Mouse (Mus musculus): ENCODE data around the gene Zfp644.

The Zfp644 gene

DNA sequence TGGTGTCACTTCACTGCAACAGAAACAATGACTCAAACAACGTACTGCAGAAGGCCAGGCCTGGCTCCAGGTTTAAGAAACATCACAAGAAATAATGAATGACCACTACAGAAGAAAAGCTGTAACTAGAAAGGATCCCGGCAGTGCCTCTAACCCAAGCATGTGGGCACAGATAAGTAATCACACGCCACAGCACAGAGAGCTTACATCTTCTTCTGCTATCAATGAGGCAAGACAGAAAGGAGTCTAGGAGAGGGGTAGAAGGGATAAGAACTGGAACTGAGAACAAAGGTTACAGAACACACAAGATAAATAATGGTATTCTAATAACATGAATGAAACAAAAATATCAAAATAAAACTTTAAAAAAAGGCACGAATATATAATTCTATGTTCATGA lies 32.2 kb downstream of the Zfp644 start:
- no peak for DNase-seq (ENCODE audit: low spot score in 2 of 2)

DNA sequence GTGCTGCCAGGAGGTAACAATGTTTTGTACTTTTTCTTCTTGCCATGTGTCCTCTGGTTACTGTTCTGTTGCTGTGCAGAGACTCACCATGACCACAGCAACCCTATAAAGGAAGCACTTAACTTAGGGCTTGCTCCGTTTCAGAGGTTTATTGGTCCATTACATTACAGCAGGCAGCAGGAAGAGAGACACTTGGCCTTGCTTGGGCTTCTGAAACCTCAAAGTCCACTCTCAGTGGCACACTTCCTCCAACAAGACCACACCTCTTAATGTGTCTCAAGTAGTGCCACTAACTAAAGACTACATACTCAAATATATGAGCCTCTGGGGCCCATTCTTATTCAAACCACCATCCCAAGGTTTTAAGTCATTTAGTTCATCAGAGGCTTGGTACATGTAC lies 36.2 kb downstream of the Zfp644 start:
- DNase-seq (ENCODE audit: low spot score in 2 of 2) = no peak

DNA sequence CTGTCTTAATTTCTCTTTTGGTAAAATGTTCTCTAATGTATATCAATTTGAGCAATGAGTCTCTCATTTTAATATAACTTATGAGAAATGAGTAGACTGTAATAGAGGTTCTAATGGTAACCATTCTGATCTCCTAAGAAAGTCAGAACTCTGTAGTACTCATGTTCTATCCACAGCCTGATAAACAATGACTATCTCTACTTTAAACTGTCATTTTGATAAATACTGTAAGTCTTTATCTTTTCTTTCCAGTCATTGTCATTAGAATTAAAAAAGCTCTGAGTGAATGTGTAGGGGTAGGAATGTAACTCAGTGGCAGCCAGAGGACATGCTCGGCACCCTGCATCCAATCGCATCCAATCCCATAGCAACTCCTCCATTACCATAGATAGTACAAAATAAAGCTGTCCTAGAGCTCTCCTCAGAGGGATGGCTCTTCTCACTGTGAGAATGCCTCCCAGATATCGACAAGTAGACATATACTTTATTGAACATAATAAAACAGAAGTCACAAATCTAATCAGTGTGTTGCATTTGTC lies 44.2 kb downstream of the Zfp644 start:
- no peak for DNase-seq (ENCODE audit: low spot score in 2 of 2)

DNA sequence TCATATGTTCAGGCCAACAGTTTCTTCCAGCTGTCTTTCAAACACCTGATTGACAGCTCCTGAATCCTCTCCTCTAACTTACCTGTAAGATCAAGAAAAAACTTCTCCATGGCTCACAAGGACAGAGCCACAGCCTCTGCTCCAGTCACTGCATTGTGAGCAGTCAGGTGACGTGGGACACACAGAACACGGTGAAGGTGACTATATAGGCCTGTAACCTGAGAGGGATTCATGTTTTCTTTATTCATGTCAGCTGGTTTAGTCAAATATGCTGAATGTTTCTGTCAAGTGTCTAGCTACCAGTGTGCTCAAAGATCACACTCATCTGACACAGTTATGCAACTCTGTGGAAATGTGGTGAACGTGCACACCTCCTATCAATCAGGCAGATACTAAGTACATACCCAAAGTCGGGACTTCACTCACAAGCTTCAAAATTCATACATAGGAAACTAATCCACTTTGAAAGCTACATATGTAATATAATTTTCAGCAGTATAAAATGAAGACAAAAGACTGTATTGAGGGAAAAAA lies 44.8 kb downstream of the Zfp644 start:
- no peak for DNase-seq (ENCODE audit: low spot score in 2 of 2)

DNA sequence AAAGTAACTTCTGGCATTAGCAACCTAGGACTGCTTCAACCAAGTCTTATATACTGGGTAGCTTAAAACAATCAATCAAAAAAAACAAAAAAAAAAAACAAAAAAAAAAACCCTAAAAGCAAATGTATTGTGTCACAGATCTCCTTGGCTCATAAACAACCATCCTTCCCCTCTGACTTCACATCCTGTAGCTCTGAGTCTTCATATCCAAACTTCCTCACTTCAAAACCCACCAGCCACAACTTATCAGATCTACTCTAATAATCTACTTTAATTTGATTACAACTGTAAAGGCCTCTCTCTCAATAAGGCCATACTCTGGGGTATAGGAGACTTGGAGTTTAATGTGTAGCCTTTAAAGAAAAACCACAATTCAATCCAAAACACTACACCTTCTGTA lies 47.1 kb downstream of the Zfp644 start:
- DNase-seq (ENCODE audit: low spot score in 2 of 2) = no peak

DNA sequence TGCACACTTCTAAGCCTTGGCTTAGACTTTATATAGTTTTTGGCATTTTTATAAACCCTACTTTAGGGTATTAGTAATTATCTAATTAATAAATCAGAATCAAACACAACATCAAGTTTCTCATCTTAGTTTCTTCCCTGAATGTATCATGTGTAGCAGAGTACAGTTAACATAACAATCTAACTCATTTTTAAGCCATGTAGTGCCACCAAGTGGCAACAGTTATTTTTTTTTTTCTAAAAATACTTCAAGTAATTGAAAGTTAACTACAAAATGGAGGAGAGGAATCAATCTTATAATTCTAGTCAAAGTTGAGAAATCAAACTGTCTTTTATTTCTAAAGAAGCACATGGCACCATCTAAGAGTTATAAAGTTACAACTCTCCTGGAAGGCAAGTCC lies 47.6 kb downstream of the Zfp644 start:
- DNase-seq (ENCODE audit: low spot score in 2 of 2) = no peak

DNA sequence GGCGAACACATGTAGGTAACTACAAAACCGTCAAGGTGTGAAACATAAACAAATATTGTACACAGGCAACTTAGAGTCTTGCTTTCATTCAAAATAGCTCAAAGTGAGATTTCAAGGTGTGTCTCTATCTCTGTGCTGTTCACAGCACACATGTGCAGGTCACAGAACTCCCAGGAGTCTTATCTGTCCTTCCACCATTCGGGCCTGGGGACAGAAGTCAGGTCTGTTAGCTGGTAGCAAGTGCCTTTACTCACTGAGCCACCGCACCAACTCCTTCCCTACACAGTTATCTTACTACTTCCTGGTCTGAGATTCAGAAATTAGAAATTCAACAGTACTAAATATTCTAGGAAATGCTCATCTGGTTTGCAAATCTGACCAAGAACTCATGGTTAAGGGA lies 53.7 kb downstream of the Zfp644 start:
- DNase-seq (ENCODE audit: low spot score in 2 of 2) = no peak

DNA sequence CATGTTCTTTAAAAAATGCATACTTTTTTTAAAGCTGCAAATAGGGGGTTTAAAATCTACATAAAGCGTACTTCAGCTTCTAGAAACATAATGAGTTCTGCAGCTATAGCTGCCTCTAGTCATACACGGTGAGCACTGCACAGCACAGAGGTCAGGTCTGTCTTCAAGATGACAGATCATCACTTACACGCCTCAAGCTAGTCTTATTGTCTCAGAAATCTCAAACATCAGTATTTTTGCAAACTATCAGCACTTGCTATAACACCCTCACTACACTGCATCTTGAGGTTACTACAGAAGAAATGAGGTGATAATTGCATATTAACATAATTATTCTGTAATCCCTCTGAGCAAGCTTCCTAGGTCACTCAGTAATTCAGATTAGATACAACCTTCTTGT lies 55.2 kb downstream of the Zfp644 start:
- DNase-seq (ENCODE audit: low spot score in 2 of 2) = no peak

DNA sequence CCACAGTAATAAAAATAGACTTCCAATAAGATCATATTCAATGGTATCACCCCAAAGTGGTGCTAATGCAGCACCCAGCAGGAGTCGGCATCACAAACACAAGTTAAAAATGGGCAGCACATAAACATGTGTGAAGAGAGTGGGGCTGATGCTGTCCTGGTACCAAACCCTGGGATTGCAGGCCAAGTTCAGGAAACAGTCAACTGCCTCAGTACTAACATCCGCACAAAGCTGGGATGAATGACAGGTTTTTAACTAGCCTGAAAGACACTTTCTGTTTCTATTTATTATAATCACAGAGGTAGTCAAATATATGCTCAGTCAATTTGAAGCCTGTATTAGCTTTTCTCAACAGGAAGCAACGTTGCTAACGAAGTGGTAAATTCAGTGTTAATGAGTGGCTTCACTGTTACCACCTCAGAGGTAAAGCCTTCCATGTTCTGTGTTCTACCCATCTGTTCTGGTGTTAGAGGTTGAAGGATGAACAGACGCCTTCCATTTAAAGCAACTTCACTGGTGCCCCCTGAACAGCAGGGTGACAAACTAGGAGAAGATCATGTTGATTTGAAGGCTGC lies 56.8 kb downstream of the Zfp644 start:
- DNase-seq (ENCODE audit: low spot score in 2 of 2) = no peak

DNA sequence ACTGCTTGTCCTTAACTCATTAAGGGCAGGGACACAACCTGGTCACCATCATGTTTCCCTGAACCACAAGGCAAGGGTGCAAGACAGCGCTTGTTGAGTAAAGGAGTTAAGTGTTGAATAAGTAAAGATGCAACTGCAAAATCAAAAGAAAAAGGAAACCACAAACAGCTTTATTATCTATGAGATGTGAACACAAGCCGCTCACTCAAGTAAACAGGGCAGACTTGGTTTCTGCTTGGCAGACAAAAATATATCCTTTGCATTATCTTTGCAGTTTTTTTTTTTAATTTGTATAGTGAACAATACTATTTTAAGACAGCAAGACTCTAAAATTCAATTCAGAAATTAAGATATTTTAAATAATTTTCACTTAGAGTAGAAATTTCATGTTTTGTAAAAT lies 57.5 kb downstream of the Zfp644 start:
- no peak for DNase-seq (ENCODE audit: low spot score in 2 of 2)

DNA sequence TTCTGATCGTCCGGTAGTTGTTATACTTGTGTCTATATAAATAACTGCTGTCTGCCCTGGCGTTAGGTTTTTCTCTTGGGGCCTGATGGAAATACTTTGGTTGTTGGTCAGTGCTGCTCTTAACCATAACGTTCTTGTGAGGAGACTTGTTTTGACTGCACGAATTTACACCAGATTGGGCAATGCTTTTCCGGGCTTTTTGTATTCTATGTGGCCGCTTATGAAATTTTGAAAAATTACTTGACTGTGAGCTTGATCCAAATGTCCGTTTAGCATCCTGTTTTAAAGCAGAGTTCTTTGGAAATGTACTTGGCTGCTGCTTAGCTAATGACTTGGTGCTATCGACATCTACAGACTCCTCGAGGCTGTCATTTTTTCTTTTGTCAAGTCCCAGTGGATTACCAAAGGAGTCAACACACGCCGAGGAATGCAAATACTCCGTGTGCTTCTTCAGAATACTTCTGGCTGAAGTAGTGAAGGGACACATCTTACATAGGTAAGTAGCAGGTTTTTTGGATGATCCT lies 60.6 kb downstream of the Zfp644 start:
- no peak for DNase-seq (ENCODE audit: low spot score in 2 of 2)

DNA sequence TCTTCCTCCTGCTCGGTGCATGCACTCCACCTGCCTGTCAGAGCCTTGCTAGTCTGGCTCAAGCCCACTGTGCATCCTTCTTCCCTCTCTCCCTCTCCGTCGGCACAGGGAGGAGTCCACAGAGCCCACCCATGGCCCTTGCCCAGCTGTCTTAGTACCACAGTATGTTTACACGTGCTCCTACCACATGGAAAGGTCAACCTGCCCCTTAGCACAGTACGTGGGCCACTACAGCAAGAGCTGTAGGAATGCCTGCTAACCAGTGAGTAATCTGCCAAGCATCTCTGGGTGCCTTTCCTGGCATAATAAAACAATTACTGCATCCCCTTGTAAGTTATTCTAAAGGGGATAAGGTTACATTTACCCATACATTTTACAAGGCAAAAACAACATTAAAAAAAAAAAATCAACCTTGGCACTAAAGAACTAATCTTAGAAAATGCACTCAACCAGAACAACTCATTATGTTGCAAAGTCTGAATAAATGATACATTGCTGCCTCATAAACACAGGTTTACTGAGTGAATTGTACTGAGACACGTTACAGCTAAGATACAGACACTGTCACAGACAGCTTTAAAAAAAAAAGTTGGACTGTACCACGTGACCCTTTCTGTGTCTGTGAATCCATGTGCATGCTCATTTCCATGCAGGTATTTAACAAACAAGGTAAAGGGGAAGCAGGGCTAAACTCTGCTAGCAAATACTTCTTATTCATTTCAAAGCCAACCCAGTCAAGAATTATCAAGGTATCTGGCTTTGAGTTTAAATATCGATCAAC lies 68.5 kb downstream of the Zfp644 start:
- DNase-seq (ENCODE audit: low spot score in 2 of 2) = no peak

DNA sequence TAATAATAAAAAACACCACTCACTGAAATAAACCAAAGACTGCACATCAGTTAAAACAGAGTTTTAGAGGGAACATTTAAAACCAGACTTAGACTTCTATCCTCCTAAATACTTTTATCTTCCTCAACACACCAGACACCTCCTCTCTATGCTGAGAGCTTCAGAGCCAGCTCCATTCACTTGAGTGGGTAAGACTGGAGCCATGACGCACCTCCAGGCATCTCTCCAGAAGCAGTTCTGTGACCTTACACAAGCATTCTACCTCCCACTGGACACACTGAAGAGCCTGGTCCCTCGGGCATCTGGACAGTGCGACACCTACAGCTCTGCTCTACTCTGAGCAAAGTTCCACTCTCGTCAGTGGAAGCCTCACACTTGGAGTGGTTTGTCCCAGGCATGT lies 73.8 kb downstream of the Zfp644 start:
- DNase-seq (ENCODE audit: low spot score in 2 of 2) = no peak

DNA sequence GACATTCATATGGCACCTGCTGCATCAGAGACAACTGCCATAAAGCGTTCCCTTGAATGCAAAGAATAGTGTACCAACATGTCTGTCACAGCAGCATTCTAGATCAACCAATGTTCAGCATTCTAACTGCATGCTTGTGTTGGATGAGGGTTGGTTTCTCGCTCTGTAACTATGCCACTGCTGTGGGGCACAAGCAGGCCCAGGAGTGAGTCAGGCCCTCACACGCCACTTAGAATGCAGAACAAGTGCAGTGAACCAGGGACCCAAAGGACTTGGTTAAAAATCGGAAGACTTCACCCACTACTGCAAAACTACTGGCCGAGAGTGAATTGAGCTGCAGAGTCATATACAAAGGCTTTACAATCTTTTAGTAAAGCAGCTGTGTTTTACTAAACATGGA lies 74.9 kb downstream of the Zfp644 start:
- DNase-seq (ENCODE audit: low spot score in 2 of 2) = no peak

DNA sequence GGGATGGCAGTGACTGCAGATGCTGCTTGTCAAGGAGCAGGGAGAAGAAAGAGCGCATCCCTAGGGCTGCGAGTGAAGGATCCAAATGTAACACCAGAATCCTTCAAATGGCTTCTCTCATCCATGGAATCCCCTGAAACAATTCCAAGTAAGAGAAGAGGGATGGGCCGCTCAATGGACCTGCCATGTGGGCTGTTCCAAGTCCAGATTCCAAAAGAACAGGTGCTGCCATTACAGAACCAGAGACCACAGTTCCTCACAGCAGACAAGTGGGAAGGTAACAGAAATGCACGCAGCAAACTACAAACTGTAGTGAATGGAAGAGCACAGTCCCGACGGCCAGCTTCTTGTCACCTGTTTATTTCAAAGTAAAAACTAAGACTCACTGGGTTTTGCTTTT lies 76.6 kb downstream of the Zfp644 start:
- no peak for DNase-seq (ENCODE audit: low spot score in 2 of 2)

DNA sequence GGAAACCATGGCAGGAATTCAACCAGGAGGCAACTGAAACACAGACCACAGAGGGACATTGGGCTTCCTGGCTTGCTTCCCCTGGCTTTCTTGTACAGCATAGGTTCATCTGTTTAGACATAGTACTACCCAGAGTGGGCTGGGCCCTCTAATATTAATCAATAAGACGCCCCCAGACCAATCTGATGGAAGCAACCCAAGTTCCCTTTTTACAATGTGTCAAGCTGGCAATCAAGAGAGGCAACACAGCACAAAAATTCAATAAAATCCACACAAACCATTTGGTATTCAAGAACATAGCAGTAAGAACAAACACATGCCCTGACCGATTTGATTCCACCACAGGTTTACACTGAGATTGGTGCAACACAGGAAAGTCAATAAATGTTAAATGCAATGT lies 82.1 kb downstream of the Zfp644 start:
- no peak for DNase-seq (ENCODE audit: low spot score in 2 of 2)

DNA sequence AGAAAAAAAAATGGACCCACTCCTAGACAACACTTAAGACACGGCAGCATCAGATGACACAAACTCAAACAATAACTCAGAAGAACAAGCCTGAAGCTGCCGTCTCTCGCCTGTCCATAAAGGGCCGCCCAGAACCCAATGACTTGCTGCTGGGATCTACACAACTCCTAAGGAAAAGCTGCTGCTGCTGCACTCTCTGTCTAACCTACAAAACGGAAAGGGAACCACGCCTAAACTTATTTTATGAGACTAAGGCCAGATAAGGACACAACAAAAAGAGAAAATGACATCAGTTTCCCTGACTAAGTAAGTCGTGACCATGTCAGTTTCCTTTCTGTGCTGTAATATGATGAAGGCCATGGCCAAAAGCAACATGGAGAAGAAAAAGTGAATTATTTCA lies 82.5 kb downstream of the Zfp644 start:
- DNase-seq (ENCODE audit: low spot score in 2 of 2) = no peak

DNA sequence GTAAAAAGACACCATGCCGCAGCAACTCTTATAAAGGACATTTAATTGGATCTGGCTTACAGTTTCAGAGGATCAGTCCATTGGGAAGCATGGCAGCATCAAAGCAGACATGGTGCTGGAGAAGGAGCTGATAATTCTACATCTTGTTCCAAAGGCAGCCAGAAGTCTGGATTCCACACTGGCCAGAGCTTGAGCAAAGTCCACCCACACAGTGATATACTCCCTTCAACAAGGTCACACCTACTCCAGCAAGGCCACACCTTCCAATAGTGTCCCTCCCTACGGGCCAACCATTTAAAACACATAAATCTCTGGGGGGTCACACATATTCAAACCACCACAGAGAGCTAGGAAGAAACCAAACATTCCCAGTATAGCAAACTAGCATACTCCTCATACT lies 84.9 kb downstream of the Zfp644 start:
- DNase-seq (ENCODE audit: low spot score in 2 of 2) = no peak

DNA sequence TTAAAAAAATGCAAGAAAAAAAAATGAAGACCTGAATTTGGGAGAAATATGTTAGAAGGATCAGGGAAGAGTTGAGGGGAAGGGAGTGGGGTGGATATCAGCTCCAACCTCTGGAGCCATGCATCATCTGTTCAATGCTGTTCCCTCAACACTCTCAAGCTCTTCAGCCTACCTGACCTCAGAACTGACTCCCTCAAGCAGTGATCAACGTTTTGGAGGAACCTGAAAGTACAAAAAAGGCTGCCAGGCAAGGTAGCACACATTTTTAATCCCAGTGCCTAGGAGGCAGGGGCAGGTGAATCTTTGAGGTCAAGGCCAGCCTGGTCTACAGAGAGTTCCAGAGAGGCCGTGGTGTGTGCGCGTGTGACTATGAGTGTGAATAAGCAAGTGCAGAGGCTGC lies 88.3 kb downstream of the Zfp644 start, which contains the start of gene Gm17304:
TSS of gene Gm17304 (plus strand) at position 301 of the 400 bp plus-strand sequence.
- DNase-seq (ENCODE audit: low spot score in 2 of 2) = no peak

DNA sequence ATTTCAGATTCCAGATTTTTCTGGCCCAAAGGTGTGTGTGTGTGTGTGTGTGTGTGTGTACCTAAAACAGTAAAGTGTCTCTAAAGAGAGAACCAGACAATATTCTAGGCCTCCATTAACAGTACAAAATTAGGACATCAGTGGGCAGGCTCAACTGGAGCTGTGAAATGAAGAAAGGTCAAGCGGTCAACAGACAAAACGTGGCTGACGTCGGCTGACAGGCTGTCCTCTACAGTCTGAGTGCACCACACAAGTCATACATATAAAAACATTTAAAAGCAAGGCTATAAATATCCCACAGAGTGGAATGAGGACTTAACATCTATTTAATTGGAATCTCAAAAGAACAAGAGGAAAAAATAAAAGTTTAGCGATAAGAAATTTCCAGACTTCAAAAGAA lies 90.0 kb downstream of the Zfp644 start:
- DNase-seq (ENCODE audit: low spot score in 2 of 2) = no peak

DNA sequence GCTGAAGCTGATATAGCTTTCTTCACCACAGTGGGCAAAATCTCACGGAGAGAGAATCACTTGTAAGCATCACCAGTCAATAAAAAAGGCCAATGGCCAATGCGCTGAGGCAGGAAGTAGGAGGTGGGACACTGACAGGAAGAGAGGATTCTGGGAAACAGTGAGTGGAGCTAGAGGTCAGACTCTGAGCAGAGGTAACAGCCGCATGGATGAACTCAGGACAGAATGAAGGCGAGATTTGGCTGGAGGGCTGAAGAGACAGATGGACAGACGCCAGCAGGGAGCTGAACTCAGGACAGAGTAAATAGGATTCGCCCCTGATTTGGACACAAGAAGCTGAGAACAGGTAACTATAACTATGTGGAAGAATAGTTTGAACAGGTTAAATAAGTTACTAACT lies 92.0 kb downstream of the Zfp644 start:
- no peak for DNase-seq (ENCODE audit: low spot score in 2 of 2)

DNA sequence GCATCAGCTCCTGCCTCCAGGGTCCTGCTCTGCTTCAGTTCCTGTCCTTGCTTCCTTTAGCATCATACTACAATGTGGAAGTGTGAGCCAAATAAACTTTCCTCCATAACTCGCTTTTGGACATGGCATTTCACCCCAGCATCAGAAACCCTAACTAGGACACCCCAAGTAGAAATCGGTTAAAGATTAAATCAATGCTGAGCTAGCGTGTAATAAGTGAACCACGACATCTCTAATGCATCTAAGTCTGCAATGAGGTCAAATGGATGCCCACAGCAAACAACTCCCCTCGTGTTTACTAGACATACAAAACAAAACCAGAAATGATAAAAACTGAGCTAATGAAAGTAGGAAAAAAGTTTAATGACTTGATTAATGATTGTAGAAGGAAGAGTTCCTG lies 92.7 kb downstream of the Zfp644 start:
- no peak for DNase-seq (ENCODE audit: low spot score in 2 of 2)

DNA sequence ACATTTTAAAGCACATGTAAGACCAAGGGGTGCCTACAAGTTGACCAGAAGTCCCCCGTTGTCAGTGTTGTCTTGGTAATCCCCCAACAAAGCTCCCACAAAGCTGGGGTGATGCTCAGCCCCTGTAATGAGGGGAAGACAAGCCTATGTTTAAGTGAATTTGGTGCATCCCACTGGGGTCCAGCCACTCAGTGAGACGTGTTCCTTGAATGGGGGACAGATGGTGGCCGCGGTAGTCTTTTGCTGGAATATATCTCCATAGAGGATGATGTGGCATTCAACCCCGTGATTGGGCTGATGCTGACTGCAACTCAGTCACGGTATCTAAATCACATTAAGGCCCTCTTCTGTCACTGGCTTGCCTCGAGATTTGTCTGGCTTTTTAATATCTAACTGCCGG lies 97.6 kb downstream of the Zfp644 start:
- no peak for DNase-seq (ENCODE audit: low spot score in 2 of 2)
